Mouse (Mus musculus) embryo, embryonic 9.5 days (tissue): Measurements from ENCODE around the gene 4933428G20Rik.

Source experiments
- DNase-seq: peaks from one replicate; pipeline ENCODE4 v3.0.0-alpha.2; 2017; ENCODE audit errors: extremely low spot score

Gene 4933428G20Rik

DNA sequence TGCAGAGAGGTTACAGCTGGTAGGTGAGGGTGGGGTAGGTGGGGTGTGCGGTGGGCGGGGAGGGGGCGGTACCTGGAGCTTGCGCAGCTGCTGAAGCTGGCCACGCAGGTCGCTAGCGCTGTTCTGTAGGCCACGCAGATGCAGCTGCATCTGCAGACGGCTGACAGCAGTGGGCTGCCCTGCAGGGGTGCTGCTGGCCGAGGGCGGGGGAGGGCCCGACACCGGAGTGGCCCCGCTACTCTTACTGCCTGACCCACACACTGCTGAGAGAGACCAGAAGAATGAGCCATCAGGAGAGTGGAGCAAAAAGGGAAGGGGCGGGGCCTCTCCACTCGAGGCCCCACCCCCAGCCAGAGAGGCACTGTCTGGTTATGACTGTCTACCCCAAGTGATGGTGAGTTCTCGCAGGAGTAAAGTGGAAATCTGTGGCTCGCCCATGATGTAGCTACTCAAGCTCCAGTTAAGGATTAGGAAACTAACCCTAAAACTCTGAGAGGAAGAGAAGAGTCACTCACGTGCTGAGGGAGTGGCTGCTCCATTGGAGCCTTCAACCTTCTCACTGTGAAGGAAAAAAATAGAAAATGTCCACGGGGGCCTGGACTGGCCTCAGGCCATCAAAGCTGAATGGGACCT is 32.9 kb upstream of the 4933428G20Rik start:
- no peak for DNase-seq

DNA sequence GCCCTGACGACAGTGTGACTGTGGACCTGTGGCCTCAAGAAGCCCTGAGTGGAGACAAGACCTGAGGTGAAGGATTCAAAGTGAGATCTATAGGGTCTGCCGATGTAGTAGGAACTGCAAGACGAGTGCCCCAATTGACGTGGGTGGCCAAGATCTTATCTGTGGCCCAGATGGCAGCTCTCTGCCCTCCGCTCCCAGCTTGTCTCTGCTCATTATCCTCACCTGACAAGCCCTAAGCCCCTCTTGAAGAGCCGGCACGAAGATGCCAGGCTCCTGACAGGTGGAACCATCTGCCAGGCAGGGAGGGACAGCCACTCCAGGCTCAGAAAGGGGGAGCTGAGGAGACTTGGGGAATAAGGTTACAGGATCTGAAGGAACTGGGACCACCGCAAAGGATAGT is 32.2 kb upstream of the 4933428G20Rik start:
- no peak for DNase-seq

DNA sequence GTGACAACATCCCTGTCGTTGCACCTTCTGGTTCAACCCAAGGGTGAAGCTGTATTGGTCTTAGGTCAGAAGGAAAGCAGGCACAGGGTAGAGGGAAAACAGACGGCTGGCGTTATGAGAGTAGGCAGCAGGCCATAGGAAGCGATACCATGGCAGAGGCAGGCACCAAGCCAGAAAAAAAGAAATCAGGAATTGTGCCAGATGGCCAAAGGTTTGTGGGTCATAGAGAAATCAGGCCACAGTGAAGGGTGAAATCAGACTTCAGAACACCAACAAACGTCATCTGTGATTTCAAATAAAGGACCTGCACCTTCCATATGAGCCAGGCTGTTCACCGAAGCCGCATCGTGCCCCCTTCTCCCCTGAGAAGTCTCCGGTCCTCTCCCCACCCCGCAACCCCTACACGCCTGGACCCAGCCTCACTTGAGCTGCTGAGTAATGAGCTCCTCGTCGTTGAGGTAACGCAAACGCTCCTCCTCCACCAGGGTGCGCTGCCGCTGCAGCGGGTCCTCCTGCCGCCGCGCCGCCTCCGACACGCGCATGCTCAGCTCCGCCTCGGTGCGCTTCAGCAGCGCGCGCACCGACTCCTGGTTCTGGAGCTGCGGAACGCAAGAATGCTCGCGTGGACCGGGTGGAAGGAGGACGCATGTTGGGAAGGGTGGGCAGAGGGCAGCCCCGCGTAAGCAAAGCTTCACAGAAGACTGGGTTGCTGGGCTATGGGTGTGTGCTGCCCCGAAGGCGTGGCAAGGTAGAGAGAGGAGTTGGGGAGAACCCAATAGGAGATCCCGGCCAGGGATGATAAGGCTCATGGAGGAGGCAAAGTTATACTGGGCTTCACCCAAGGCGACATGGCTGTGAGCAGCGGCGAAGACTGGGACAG is 31.5 kb upstream of the 4933428G20Rik start:
- DNase-seq, result peak; percentile 84

DNA sequence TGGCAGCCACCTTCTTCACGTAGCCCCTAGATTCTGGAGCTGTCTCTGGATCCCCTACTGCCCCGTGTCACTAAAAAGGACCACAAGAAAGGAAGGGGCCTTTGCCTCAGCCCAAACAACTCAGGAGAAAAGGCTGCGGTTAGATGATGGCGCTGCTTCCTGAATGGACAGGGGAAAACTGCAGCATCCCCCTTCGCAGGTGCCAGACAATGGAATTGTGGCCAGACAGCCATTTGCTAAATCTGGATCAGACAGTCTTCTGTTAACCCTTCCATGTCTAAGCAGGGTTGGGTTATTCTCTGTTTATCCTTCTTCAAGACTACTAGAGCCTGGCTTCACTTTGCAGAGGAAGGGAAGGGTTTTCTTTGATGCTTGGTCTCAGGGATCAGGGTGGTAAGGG is 30.8 kb upstream of the 4933428G20Rik start:
- DNase-seq, result no peak

DNA sequence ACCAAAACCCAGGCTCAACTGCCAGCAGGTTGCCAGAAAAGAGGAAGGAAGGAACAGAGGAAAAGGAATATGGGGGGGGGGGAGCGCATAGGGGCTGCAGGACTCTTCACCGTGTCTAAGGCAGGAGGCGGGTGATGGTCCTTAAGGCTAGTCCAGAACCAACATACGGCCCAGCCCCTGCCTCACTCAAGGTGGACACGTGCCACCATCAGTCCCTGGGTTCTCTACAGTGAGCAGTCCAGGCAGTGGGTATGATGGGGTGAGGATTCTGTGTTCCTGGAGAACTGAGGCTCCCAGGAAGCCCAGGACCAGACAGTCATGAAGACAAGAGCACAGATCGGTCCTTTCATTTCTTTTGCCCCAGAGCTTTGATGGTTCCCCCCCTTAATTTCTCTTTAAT is 29.9 kb upstream of the 4933428G20Rik start:
- no peak for DNase-seq

DNA sequence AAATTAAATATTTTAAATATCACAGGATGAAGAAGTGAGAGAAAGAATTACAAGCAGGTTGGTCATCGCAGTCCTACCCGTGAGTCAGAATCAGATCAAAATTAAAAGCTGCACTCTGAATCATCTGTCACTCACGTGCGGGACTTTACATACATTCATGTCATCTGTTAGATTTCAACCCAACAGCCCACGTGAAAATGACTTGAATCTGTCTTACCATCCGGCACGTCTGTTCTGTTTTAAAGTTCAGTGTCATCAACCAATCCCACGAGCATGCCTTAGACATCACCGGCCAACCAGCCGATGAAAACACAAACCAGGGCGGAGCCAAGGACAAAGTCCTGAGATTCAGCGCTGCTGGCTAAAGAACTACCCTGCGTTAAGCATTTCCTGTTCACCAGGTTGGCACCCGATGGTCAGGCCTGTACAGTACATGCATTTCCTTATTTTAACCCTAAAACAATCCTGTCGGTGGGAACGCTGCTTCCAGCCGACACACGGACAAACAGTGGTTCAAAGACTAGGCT is 28.2 kb upstream of the 4933428G20Rik start:
- no peak for DNase-seq

DNA sequence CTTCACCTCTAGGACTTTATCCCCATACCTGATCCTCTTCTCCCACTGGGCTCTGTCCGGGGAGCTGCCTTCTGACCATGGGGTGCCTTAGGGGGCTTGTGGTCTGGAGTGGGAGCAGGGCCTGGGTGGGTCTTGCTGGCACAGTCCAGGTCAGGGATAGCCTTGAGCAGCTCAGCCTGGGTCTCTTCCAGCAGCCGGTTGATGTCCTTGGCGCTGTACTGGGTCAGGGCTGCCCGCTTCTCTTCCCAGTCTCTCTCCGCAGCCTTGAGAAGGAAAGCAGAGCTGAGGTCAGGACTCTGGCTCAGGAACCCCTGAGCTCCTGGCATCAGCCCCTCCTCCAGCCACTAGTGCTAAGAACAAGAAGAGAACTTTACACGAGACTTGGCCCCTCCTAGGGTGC is 25.2 kb upstream of the 4933428G20Rik start:
- no peak for DNase-seq

DNA sequence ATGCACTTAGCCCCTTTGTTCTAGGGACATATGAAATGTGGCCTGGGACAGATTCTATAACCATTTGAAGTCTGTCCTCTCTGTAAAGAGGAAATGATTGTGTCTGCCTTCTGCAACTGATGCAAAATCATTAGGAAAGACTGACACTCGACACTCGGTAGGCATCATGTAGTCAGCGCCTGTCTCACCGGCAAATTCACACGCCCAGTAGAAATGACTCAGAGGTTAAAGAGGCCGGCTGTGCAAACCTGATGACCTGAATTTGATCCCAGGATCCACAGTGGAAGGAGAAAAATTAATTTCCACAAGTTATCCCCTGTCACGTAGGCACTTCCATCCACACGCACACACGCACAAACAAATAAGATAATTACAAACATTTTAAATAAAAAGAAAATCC is 24.2 kb upstream of the 4933428G20Rik start:
- DNase-seq, result no peak

DNA sequence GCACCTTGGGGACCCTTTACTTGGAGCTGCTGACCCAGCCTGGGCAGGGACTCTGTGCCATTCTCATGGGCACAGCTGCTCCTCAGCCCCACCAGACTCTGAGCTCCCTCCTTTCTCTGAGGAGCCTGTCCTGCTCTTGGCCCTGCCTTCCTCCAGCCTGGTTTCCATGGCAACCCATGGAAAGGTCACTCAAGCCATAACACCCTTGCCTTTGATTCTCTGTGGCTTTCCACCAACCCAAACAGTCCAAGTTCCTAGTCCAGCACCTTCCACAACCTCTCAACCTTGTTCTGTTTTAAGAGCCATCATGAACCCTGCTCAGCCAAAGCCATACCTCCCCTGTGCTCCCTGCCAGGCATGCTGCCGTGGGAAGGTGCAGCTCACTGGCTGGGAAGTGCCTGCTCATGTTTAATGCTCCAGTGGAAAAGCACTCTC is 23.7 kb upstream of the 4933428G20Rik start:
- DNase-seq, result peak; percentile 67

DNA sequence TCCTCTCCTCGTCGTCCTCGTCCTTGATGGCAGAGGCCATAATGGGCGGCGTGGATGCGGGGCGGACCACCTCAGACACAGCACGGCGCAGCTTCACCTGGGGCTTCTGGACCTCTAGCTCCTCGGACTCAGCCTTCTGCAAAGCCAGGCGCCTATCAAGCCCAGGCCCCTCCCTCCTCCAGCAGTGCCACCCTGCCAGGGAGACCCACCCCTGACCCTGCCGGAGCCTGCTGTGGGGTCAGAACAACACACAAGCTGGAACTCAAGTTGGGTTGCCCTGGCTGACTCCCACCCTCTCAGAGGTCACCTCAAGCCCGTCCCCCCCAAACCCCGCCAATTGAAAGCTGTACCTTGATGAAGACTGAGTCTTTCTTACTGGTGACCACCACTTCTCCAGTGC is 23.0 kb upstream of the 4933428G20Rik start:
- DNase-seq, result no peak

DNA sequence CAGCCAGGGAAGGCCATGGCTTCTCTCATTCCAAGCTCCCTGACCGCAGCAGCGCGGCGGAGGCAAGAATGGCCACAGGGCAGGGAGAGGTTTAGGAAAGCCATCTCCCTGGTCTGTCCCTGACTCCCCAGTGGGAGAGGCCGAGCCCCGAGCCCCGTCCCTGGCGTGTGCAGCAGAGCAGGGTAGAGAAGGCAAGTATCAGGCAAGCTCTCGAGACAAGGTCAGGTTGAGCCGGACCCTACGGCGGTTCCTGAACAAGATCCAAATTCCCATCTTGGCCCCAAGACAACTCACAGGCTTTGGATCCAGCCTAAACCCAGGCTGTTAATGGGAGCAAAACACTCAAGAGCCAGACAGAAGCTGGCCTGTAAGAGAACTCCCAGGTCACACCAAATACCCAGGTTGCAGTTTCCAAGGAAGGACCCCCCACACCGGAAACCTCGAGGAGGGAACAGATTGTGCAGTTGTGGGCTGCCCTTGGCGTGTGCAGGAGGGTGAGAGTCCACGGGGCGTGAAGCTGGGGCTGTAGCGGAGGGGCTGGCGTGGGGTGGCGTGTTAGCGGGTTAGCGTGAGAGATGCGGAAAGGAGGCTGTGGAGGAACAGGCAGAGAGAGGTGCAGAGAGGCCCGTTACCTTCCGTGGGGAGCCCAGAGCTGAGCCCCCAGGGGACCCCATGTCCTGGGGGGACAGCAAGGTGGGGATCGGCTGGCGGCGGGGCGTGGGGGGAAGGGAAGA is 21.8 kb upstream of the 4933428G20Rik start:
- DNase-seq, result no peak

DNA sequence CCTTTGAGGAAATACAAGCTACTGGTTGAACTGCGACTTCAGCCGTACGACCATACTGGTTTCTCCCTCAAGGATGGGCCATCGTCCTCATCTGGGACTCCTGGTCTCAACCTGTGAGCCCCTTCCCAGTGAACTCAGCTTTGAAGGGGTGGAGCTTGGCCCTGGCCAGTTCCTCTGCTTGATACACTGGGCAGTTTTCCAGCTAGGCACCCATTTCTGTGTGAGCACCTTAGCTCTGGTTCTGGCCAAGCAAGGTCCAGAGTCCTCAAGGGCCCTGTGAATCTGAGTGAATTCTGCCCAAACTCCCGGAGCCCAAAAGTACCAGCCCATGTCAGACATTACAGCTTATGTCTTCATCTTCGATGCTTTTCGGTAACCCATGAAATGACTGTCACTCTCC is 20.4 kb upstream of the 4933428G20Rik start:
- no peak for DNase-seq

DNA sequence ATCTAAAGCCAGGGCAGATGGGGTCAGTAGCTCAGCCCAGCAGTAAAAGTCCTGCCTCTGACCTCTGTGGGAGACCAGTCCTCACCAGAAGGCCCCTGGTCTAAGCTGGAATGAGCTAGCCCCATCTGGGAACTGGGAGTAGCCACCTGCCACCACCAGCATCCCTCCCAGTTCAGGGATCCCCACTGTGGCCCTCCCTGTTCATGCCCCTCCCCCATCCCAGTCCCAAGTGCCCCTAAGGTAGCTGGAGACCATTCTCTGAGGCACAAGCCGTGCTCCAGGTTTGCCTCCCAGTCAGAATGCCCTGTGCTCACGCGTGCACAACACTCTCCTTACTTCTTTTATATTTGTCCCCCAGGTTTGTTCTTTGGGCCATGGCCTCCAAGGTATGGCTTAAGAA is 12.9 kb upstream of the 4933428G20Rik start:
- no peak for DNase-seq

DNA sequence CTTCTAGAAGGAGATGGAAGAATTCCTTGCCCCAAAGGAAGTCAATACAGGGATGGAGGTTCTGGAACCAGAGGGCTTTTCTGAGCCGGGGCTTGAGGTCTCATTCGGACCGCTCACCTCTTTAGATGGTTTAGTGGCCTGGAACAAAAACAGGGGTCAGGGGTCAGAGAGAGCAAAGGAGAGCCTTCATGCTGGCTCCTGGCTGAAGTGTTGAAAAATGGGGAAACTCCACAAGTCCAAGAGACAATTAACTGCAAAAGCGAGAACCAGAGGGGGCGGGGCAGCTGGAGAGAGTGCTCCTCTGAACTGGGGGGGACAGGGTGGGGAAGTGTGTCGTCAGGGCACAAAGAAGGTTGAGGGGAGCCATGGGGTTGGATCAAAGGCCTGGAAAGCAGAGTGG is 12.4 kb upstream of the 4933428G20Rik start:
- peak; percentile 49 for DNase-seq

DNA sequence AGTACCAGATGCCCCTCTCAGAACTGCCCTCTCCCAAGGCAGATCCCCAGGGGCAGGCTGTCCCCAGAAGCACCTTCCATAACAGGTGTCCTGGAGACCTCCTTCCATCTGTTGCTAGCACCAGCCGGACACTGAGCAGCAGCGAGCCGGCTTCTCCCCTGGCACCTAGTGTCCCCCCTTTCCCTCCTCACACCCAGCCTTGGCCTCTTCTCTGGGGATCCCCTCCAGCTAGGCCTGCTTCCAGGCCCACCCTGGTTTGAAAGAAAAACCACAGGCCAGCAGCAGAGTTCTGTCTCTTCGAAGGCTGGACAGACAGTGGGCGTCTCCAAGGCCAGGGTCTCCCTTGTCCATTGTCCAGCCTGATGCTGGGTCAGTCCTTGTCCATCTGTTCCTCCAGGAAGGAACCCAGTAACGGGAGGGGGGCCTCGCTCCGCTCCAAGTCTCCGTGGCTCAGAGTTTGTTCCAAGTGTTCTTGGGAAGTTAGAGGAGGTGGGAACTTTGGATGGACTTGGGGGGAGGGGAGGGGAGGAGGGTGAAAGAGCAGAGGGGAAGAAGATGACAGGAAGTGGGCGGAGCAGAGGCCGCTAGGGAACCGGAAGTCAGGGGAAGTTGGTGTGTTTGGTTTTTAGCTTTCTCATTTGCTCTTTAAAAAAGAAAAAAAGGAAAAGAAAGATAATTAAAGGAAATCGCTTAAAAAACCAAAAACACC is 11.7 kb upstream of the 4933428G20Rik start:
- peak; percentile 54 for DNase-seq

DNA sequence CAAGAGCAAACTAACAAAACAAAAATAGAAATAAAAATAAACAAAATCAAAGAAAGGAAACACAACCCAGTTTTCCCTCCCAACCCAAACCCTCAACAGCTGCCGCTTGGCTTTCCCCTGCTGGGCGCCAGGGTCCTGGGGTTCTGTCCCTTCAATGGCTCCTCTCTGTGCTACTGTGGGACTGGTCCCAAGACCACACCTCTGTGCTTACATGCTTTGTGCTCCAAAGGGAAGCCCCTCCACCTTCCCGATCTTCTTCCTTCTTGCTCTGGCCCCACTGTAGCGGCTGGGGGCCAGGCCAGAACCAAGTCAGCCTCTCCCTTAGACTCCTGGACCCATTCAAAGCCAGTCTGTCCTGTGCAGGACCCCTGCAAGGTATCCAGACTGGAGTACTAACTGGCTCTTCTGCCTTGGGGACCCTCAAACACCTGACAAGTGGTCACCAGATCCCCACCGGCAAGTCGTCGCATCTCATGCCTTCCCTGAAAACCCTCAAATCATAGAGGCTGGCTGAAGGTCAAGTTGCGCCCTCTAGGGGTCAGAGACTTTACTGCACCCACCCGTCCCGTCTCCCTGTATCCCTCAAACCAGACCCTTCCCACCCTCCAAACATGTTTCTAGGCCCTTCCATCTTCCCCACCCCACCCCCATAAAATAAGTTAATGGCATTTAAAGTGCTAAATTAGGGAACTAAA is 11.0 kb upstream of the 4933428G20Rik start:
- DNase-seq, result peak; percentile 81

DNA sequence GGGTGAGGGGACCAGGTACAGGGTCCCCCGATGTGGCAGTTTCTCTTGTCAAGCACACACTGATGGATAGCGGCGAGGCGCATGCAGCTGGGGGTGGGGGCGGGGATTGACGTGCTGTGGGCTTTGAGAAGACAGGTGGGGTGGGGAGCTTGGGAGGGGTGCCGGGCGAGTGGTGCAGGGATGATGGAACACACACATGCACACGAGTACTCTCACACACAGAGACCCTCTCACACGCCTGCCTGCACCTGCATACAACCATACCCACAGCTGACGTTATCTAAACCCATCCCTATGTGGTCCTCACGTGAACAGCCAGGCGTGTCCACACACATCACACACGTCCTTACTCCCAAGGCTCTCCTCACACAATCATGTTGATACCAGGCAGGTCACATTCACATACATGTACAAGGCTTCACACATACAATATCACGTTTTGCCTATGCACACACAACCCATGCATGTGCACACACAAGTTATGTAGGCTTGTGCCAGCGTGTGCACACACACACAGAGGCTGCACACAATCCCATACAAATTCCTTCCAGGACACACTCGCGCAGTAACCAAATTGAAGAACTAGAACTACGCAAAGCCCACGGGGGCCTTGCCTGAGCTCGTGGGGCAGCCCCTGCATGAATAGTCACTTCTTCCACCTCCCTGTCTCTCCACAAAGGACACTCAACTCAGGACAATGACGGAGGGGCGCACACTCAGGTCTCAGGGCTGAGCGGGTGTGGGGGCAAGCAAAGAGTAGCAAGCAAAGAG is 9.8 kb upstream of the 4933428G20Rik start:
- no peak for DNase-seq

DNA sequence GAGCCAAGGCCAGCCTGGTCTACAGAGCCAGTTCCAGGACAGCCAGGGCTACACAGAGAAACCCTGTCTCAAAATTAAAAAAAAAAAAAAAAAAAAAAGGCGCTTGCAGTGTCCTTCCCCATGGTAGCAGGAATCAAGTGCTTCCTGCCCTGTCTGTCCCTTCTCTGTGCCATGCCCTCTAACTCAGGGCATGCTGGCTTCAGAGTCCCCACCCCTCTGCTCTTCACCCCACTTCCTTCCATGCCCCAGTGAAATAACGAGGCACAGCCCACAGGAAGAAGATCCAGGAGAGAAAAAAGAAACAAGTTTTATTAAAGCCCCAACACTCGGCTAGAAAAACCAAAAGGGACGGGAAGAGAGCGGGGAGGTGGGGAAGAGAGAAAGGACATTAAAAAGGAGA is 8.9 kb upstream of the 4933428G20Rik start:
- no peak for DNase-seq

DNA sequence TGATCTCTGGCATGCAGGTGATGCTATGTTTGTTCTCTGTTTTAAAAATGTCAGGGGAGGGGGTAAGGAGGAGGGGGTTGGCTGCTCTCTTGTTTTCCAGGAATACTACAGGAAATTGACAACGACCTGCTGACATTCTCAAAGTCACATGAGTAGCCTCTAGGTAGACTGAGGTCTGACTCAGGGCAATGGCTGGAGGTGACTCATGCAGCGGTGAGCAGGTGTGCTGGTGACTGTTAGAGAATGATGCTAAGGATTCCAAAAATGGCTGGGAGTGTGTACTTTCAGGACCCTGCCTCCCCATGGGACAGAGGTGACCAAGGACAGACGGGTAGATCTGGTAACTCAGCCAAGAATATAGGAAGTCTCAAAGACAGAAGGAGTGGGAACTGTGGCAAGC is 8.1 kb upstream of the 4933428G20Rik start:
- no peak for DNase-seq

DNA sequence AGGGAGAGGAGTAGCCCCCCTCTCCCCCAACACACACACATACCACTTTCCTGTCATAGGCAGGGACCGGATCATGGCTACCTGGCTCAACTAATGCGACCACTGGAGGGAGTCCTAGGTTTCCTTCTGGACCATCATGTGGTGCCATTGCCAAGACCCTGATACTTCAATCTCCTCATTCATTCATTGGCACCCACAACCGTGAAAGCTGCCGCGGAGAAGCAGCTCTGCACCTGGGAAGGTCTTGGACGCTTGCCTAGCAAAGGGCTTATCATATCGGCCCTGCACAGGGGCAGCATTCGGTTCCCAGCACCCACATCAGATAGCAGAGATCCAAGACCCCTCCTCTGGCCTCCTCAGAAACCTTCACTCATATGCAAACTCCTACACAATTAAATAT is 6.2 kb upstream of the 4933428G20Rik start:
- no peak for DNase-seq
